Mouse (Mus musculus) C2C12 (cell line): ENCODE measurements at regions not wholly inside any gene's neighbourhood (a gene's known extent, or its start where the extent isn't known, plus 50 kb on each side); places are given as distances from the start of the nearest gene placed in this dataset.

ENCODE experiments used
- H3K27me3 ChIP-seq: one replicate; pipeline ENCODE4 v1.6.1; 2011; ENCODE audit not compliant: control insufficient read depth, insufficient read depth, insufficient read length
- H3K36me3 ChIP-seq: one replicate; pipeline ENCODE4 v1.6.1; 2011; ENCODE audit not compliant: control insufficient read depth, insufficient read depth
- H3K4me3 ChIP-seq: one replicate; pipeline ENCODE4 v1.5.1; 2011; ENCODE audit warnings: mild to moderate bottlenecking, control low read depth; ENCODE audit not compliant: poor library complexity, insufficient read depth, severe bottlenecking
- H3K79me2 ChIP-seq: one replicate; pipeline ENCODE4 v1.6.1; 2011; ENCODE audit not compliant: control insufficient read depth, insufficient read depth
- H3K79me3 ChIP-seq: one replicate; pipeline ENCODE4 v1.6.1; 2011; ENCODE audit warnings: low read depth, control low read depth
- H3ac ChIP-seq: one replicate; pipeline ENCODE3; 2011; ENCODE audit warnings: low read depth; ENCODE audit not compliant: control insufficient read depth, insufficient read length
- CEBPB ChIP-seq: IDR thresholded peaks from one replicate; pipeline ENCODE4 v1.6.1; 2011; ENCODE audit warnings: low read depth, mild to moderate bottlenecking, control low read depth, moderate library complexity
- CTCF ChIP-seq: IDR thresholded peaks from one replicate; pipeline ENCODE4 v1.5.1; 2011; ENCODE audit not compliant: control insufficient read depth, insufficient read depth, insufficient read length
- FOSL1 ChIP-seq: IDR thresholded peaks from one replicate; pipeline ENCODE4 v1.8.0; 2011; ENCODE audit warnings: mild to moderate bottlenecking, low read length; ENCODE audit not compliant: poor library complexity, insufficient read depth, severe bottlenecking
- MAX ChIP-seq: IDR thresholded peaks from one replicate; pipeline ENCODE4 v1.6.1; 2011; ENCODE audit warnings: mild to moderate bottlenecking, control low read depth
- MYOD1 ChIP-seq: IDR thresholded peaks from one replicate; pipeline ENCODE4 v1.6.1; 2011; ENCODE audit warnings: low read depth; ENCODE audit not compliant: control insufficient read depth, insufficient read length
- MYOG ChIP-seq: IDR thresholded peaks from one replicate; pipeline ENCODE4 v1.6.1; 2011; ENCODE audit not compliant: control insufficient read depth, insufficient read length; ENCODE audit errors: extremely low read depth
- USF1 ChIP-seq: IDR thresholded peaks from one replicate; pipeline ENCODE4 v1.6.1; 2011; ENCODE audit warnings: low read depth, mild to moderate bottlenecking, control low read depth, moderate library complexity

GRCm38 (mm10) chr8:89570639-89571325 lies 526.8 kb upstream of the Sall1 start:
- Histone ChIP-seq H3ac (no peak overlapping the region), H3K79me3 (no peaks in the 10 kb centered on the region), H3K27me3 (no peaks in the 10 kb centered on the region), H3K79me2 (no peaks in the 10 kb centered on the region), H3K4me3 (no peak overlapping the region), H3K36me3 (no peaks in the 10 kb centered on the region)
- TF ChIP-seq FOSL1 (no peak), MYOG (no peak), MYOD1 (no peak), USF1 (no peak), CEBPB (no peak), MAX (no peak), CTCF (no peak)

- H3K79me3 ChIP-seq: no peaks in the 10 kb centered on the region
- H3ac ChIP-seq: no peak overlapping the region
- TF ChIP-seq MAX: no peak
- TF ChIP-seq FOSL1: no peak
- TF ChIP-seq USF1: no peak
- no peak for TF ChIP-seq MYOD1
- no peak for TF ChIP-seq CEBPB
- TF ChIP-seq CTCF: no peak
- no peak for TF ChIP-seq MYOG
- H3K4me3 ChIP-seq: no peak overlapping the region
- H3K79me2 ChIP-seq: no peaks in the 10 kb centered on the region
- no peaks in the 10 kb centered on the region for H3K36me3 ChIP-seq
- H3K27me3 ChIP-seq: no peaks in the 10 kb centered on the region
These were observed 525.4 kb upstream of the Sall1 start for GRCm38 (mm10) chr8:89569406-89569805.

- no peaks in the 10 kb centered on the region for H3K79me2 ChIP-seq
- H3K4me3 ChIP-seq: no peak overlapping the region
- no peak for TF ChIP-seq MYOD1
- TF ChIP-seq CTCF: no peak
- no peak for TF ChIP-seq MAX
- TF ChIP-seq FOSL1: no peak
- TF ChIP-seq MYOG: no peak
- no peak for TF ChIP-seq CEBPB
- no peaks in the 10 kb centered on the region for H3K27me3 ChIP-seq
- no peaks in the 10 kb centered on the region for H3K36me3 ChIP-seq
- no peaks in the 10 kb centered on the region for H3K79me3 ChIP-seq
- no peak overlapping the region for H3ac ChIP-seq
These were observed 524.7 kb upstream of the Sall1 start for GRCm38 (mm10) chr8:89568641-89569040.

DNA sequence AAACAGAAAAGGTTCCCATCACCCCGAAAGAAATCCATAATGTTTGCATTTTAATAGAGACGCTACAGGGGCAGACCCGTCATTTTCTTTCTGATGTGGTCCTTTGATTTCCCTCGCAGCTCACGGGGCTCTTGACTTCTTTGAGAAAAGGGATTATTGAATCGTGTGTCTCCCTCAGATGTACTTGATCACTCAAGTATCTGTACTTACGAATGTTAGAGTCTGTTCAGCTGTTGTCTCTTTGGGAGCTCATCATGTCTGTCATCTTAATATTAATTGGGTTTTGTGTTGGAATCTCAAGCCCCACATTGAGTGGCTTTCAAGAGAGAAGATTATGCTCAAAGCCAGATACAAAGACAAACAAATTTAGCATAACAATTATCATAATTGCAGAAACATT lies 523.0 kb upstream of the Sall1 start:
- no peaks in the 10 kb centered on the region for H3K36me3 ChIP-seq
- no peak overlapping the region for H3ac ChIP-seq
- TF ChIP-seq CTCF (no peak), FOSL1 (no peak), MYOD1 (no peak), CEBPB (no peak), MYOG (no peak), MAX (no peak), USF1 (no peak)
- no peaks in the 10 kb centered on the region for H3K79me3 ChIP-seq
- no peak overlapping the region for H3K4me3 ChIP-seq
- no peaks in the 10 kb centered on the region for H3K27me3 ChIP-seq
- no peaks in the 10 kb centered on the region for H3K79me2 ChIP-seq

- Histone ChIP-seq H3K4me3 (no peak overlapping the region), H3ac (no peak overlapping the region), H3K27me3 (no peaks in the 10 kb centered on the region), H3K36me3 (no peaks in the 10 kb centered on the region), H3K79me2 (no peaks in the 10 kb centered on the region), H3K79me3 (no peaks in the 10 kb centered on the region)
- TF ChIP-seq CTCF (no peak), MYOG (no peak), CEBPB (no peak), MYOD1 (no peak), MAX (no peak), FOSL1 (no peak), USF1 (no peak)
These were observed 522.5 kb upstream of the Sall1 start for GRCm38 (mm10) chr8:89566461-89566860.
